Mouse (Mus musculus): ENCODE results near the gene 1110057P08Rik.
"Not testable (repeated sequence)": the region's sequence is repeated elsewhere in the genome, so short reads cannot be mapped to it uniquely, and the experiment has no call there.

Gene 1110057P08Rik

GRCm38 (mm10) chr16:89174435-89174834, at the start of gene 1110057P08Rik:
1110057P08Rik (plus strand) TSS chr16:89174735.
- DNase-seq (ENCODE audit: low spot score) = no peak

GRCm38 (mm10) chr16:89140551-89140950, 34.0 kb upstream of the 1110057P08Rik start, which contains the start of gene Gm6358:
Gm6358 (plus strand) TSS chr16:89140851.
- no peak for DNase-seq (ENCODE audit: low spot score)

GRCm38 (mm10) chr16:89150786-89151185, 23.7 kb upstream of the 1110057P08Rik start, which contains the start of gene Gm10061:
Gm10061 (plus strand) TSS chr16:89151086.
- DNase-seq (ENCODE audit: low spot score) = no peak

- no peak for DNase-seq (ENCODE audit: low spot score)
Measured at GRCm38 (mm10) chr16:89157652-89158051, 16.9 kb upstream of the 1110057P08Rik start, which contains the start of gene Gm9789. Gm9789 (plus strand) TSS chr16:89157952.

- not testable (repeated sequence) for DNase-seq (ENCODE audit: low spot score)
Measured at GRCm38 (mm10) chr16:89169190-89169589, 5.3 kb upstream of the 1110057P08Rik start, which contains the start of gene Gm7735. Gm7735 (plus strand) TSS chr16:89169490.

GRCm38 (mm10) chr16:89188621-89189020, 14.1 kb downstream of the 1110057P08Rik start:
- DNase-seq (ENCODE audit: low spot score) = no peak

- DNase-seq (ENCODE audit: low spot score) = no peak
Measured at GRCm38 (mm10) chr16:89205561-89205960, 31.0 kb downstream of the 1110057P08Rik start, which contains the start of gene Krtap20-2. Krtap20-2 (plus strand) TSS chr16:89205861.
